In genomic region chr17:85683984-85684307, GRCm38 (mm10) we compare ENCODE assay signal across 10 mouse cellular contexts. TPM values are rescaled to one million over a fixed set of nuclear protein-coding genes. Genes with fewer than 3 reads are reported as not detected.
A peak's percentile ranks its signal among the peaks of the same experiment; 100 is the strongest.
DNase-seq lines count a peak whose midpoint lies in the region; ATAC-seq and TF ChIP-seq lines count a peak whose summit lies in the region.
"Had no signal": no experiment of that assay in that cellular context is flagged by ENCODE, and none has a peak within 500 bp of the region (broad histone marks: within the 10 kb centered on the region; RNA-seq: fewer than 3 reads in every experiment).

No protein-coding gene starts in this region.

- no peak for TF ChIP-seq POLR2A in cerebellum, adult 2 months (IDR thresholded peaks at IDR 0.05; ENCODE audit: borderline replicate concordance, insufficient read depth, low read length)

- H3K4me2 ChIP-seq in midbrain, embryonic 12.5 days (replicated peaks), result no peak overlapping the region
- no peak overlapping the region for H3K4me2 ChIP-seq in midbrain, embryonic 14.5 days (ENCODE audit: low read length)
- H3K4me2 ChIP-seq in stomach, postnatal 0 days (replicated peaks; ENCODE audit: low read depth), result peak overlapping the region; percentile 60

- WGBS in heart, embryonic 10.5 days, result 2% methylated on average over 17 of the region's 17 CpGs
- under 1% methylated on average over 16 of the region's 17 CpGs for WGBS in midbrain, embryonic 12.5 days
- under 1% methylated on average over 17 of the region's 17 CpGs for WGBS in midbrain, embryonic 14.5 days
- WGBS in limb, embryonic 10.5 days, result under 1% methylated on average over 17 of the region's 17 CpGs
- 14% methylated on average over 17 of the region's 17 CpGs for WGBS in stomach, postnatal 0 days
- WGBS in cerebellum, adult 2 months, result under 1% methylated on average over 17 of the region's 17 CpGs

- H3K9ac ChIP-seq in midbrain, embryonic 12.5 days (replicated peaks), result no peak overlapping the region
- no peak overlapping the region for H3K9ac ChIP-seq in midbrain, embryonic 14.5 days (replicated peaks; ENCODE audit: low read length)
- peak overlapping the region; percentile 24; the same call in 1 of the 2 replicates for H3K9ac ChIP-seq in stomach, postnatal 0 days (ENCODE audit: low read length)

- H3K4me3 ChIP-seq in heart, embryonic 10.5 days, result 0 out of 2 replicates have a peak overlapping the region, but pooled peaks have one; percentile 3
- peak overlapping the region; percentile 9; the same call in 1 of the 2 replicates for H3K4me3 ChIP-seq in midbrain, embryonic 12.5 days
- H3K4me3 ChIP-seq in midbrain, embryonic 14.5 days (replicated peaks; ENCODE audit: low read depth, low read length), result no peak overlapping the region
- peak overlapping the region; percentile 31 for H3K4me3 ChIP-seq in limb, embryonic 10.5 days
- peak overlapping the region; percentile 25 for H3K4me3 ChIP-seq in stomach, postnatal 0 days (ENCODE audit: low read depth, low read length)
- no peak overlapping the region for H3K4me3 ChIP-seq in cerebellum, adult 2 months (replicated peaks; ENCODE audit: insufficient read depth, low read depth, low read length)

- ATAC-seq in midbrain, embryonic 12.5 days (ENCODE audit: low FRiP score, low read depth), result no peak
- ATAC-seq in midbrain, embryonic 14.5 days (ENCODE audit: low FRiP score, low TSS enrichment), result no peak
- ATAC-seq in stomach, postnatal 0 days (ENCODE audit: low FRiP score, low TSS enrichment), result no peak

- H3K27ac ChIP-seq in heart, embryonic 10.5 days, result no peak overlapping the region
- H3K27ac ChIP-seq in midbrain, embryonic 12.5 days (replicated peaks), result no peak overlapping the region
- H3K27ac ChIP-seq in midbrain, embryonic 14.5 days (replicated peaks; ENCODE audit: low read depth, low read length), result no peak overlapping the region
- no peak overlapping the region for H3K27ac ChIP-seq in limb, embryonic 10.5 days
- no peak overlapping the region for H3K27ac ChIP-seq in stomach, postnatal 0 days (replicated peaks)
- no peak overlapping the region for H3K27ac ChIP-seq in cerebellum, adult 2 months (ENCODE audit: insufficient read depth, low read length)

- H3K9me3 ChIP-seq in heart, embryonic 10.5 days, result no peaks in the 10 kb centered on the region
- no peaks in the 10 kb centered on the region for H3K9me3 ChIP-seq in midbrain, embryonic 12.5 days
- no peaks in the 10 kb centered on the region for H3K9me3 ChIP-seq in midbrain, embryonic 14.5 days (ENCODE audit: control insufficient read depth, low read length)
- no peaks in the 10 kb centered on the region for H3K9me3 ChIP-seq in limb, embryonic 10.5 days (replicated peaks)
- H3K9me3 ChIP-seq in stomach, postnatal 0 days (ENCODE audit: control insufficient read depth, low read length), result no peaks in the 10 kb centered on the region

- TF ChIP-seq EP300 in stomach, postnatal 0 days (optimal IDR thresholded peaks at IDR 0.05), result no peak

- no peaks in the 10 kb centered on the region for H3K36me3 ChIP-seq in heart, embryonic 10.5 days
- H3K36me3 ChIP-seq in midbrain, embryonic 12.5 days, result no peaks in the 10 kb centered on the region
- H3K36me3 ChIP-seq in midbrain, embryonic 14.5 days (ENCODE audit: control insufficient read depth, insufficient read depth, low read length), result no peaks in the 10 kb centered on the region
- H3K36me3 ChIP-seq in limb, embryonic 10.5 days, result no peaks in the 10 kb centered on the region
- H3K36me3 ChIP-seq in stomach, postnatal 0 days (ENCODE audit: control insufficient read depth, insufficient read depth, low read length), result no peaks in the 10 kb centered on the region; the same call in 1 of the 2 replicates

- H3K27me3 ChIP-seq in heart, embryonic 10.5 days (ENCODE audit: insufficient read depth, poor library complexity, severe bottlenecking), result peaks cover 100% of the 10 kb centered on the region
- H3K27me3 ChIP-seq in midbrain, embryonic 12.5 days, result peaks cover 98% of the 10 kb centered on the region
- H3K27me3 ChIP-seq in midbrain, embryonic 14.5 days (ENCODE audit: control insufficient read depth, insufficient read depth, low read length), result peaks cover 96% of the 10 kb centered on the region
- peaks cover 100% of the 10 kb centered on the region for H3K27me3 ChIP-seq in limb, embryonic 10.5 days (ENCODE audit: low read depth, poor library complexity, severe bottlenecking)
- peaks cover 5% of the 10 kb centered on the region for H3K27me3 ChIP-seq in stomach, postnatal 0 days (ENCODE audit: control insufficient read depth, insufficient read depth, low read length)
- peaks cover 18% of the 10 kb centered on the region; the same call in 1 of the 2 replicates for H3K27me3 ChIP-seq in cerebellum, adult 2 months (ENCODE audit: control insufficient read depth, insufficient read depth, low read length)

- no peak for DNase-seq in heart, embryonic 10.5 days (ENCODE audit: low spot score)
- DNase-seq in heart, postnatal 25 days (ENCODE audit: low spot score), result no peak
- no peak for DNase-seq in midbrain, embryonic 14.5 days
- DNase-seq in limb, embryonic 10.5 days (ENCODE audit: low spot score), result no peak
- no peak for DNase-seq in stomach, postnatal 0 days (ENCODE audit: low spot score)
- DNase-seq in cerebellum, adult 2 months, result no peak
- DNase-seq in adipocyte (ENCODE audit: low spot score), result no peak
- DNase-seq: gastrocnemius, postnatal 25 days; lung, postnatal 10 days had no signal

- intact Hi-C loops in heart, postnatal 25 days (cut with DNase I), result loop anchor here (10.0 kb wide), 1 partner anchor 199 kb away; no protein-coding TSS in a partner anchor

- peaks cover 38% of the 10 kb centered on the region for H3K4me1 ChIP-seq in heart, embryonic 10.5 days
- peaks cover 23% of the 10 kb centered on the region for H3K4me1 ChIP-seq in midbrain, embryonic 12.5 days
- peaks cover 5% of the 10 kb centered on the region; the same call in 1 of the 2 replicates for H3K4me1 ChIP-seq in midbrain, embryonic 14.5 days (ENCODE audit: control insufficient read depth, insufficient read depth, low read length)
- peaks cover 56% of the 10 kb centered on the region for H3K4me1 ChIP-seq in limb, embryonic 10.5 days
- H3K4me1 ChIP-seq in stomach, postnatal 0 days (replicated peaks; ENCODE audit: control insufficient read depth, insufficient read depth), result no peaks in the 10 kb centered on the region
- no peaks in the 10 kb centered on the region for H3K4me1 ChIP-seq in cerebellum, adult 2 months (ENCODE audit: control insufficient read depth, insufficient read depth, low read length)

- TF ChIP-seq CTCF in stomach, postnatal 0 days (IDR thresholded peaks at IDR 0.05; ENCODE audit: low read depth), result no peak
- no peak for TF ChIP-seq CTCF in cerebellum, adult 2 months (IDR thresholded peaks at IDR 0.05; ENCODE audit: borderline replicate concordance, insufficient read depth, low read depth, low read length)

RNA-seq across cellular contexts. Expression of gene Six2, which starts 4.1 kb away (rescaled TPM):
- 0.32 and 1.7 TPM in 2 replicates for polyA plus RNA-seq in heart, embryonic 10.5 days (2016; fragmentation: Nextera tagmentation; extraction: Ambion mirVana)
- total RNA-seq in heart, postnatal 25 days (2021), result under 1 TPM; 0.31 to 0.49 TPM
- 3.8 and 8.8 TPM in 2 replicates for polyA plus RNA-seq in midbrain, embryonic 12.5 days (2016; fragmentation: Nextera tagmentation; extraction: Ambion mirVana)
- 0.42 and 0.57 TPM in 2 replicates for polyA plus RNA-seq in midbrain, embryonic 14.5 days (2014; fragmentation: Nextera tagmentation; extraction: Ambion mirVana)
- 0.87 and 2.7 TPM in 2 replicates for polyA plus RNA-seq in limb, embryonic 10.5 days (2016; fragmentation: Nextera tagmentation; extraction: Ambion mirVana)
- 2.6 and 4.0 TPM in 2 replicates for polyA plus RNA-seq in stomach, postnatal 0 days (2015; fragmentation: Nextera tagmentation; extraction: Ambion mirVana)
- 0.06 and 0.07 TPM in 2 replicates for polyA plus RNA-seq in cerebellum, adult 2 months (2012; rRNA removed)

Comparison
In these comparisons a context has a peak if more than half of its experiments do, and no peak if none do; other contexts are left out.
1. H3K4me3 ChIP-seq: peak in heart, embryonic 10.5 days (single experiment), midbrain, embryonic 12.5 days (single experiment), limb, embryonic 10.5 days (single experiment) and stomach, postnatal 0 days (single experiment); none in midbrain, embryonic 14.5 days (single experiment) and cerebellum, adult 2 months (single experiment).